Mouse (Mus musculus) yolk sac, embryonic 10.5 days (tissue): ENCODE data around the gene Slc1a4.

Experiments used
- DNase-seq: peaks from one replicate; pipeline ENCODE4 v3.0.0-alpha.2; 2017; ENCODE audit warnings: low spot score

Slc1a4 gene

DNA sequence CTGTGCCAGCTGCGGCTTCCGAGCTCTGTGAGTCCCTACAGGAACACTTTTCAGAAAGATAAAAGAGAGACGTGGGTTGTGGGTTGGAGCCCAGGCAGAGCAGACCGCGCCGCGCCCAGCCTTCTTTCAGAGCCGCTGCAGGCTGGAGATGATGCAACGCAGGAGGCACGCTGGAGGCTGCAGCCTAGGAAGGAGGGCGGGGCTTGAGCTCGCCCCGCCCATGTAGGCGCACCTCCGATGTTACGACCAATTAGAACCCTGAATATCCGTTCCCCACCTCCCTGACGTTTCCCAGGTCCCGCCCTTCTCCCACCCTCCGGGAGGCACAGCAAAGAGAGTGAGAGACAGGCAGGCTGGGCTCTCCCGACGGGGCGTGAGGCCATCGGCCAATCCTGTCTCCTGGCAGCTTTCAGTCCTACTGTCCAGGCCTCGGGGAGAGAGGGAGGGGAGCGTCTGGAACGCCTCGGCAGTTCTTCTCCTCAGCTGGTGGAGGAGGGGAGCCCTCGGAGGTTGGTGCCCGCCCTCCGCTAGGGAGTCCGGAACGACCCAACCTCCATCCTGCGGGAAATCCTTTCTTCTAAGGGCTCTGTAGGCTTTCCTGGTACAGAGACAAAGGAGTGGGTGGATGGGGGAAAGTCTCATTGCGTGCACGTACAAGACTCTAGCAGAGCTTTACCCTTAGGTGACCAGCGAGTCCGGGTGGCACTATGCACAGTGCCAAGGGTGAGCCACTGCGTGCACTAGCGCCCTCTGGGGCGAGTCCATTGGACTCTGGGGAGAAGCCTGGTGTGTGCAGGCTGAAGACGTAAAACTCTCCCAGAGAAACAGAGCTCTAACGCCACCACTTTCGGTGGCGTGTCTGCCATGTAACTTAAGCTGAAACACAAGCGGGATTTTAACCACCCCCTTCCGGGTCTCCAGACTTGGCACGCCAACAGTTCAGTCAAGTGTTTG is at the start of gene Slc1a4:
Gene Slc1a4 (minus strand): TSS at position 153 of the 954 bp plus-strand sequence.
- DNase-seq = peak; percentile 99

DNA sequence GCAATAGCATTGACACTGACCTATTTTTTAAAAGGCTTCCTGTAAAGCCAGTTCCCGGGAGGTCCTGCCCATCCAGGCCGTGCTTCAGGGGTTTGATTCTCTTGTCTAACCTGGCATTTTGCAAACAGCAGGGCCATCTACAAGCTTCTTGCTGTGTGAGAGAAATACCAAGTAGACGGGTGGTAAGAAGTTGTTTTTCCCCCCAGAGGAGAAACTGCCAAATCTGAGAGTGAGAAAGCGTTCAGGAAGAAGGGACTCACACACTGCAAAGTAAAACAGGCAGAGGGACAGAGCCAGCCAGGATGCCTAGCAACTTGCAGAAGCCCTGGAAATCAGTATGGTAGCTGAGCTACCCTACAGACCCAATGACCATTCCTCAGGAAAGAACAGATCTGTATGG is 47.6 kb upstream of the Slc1a4 start:
- no peak for DNase-seq

DNA sequence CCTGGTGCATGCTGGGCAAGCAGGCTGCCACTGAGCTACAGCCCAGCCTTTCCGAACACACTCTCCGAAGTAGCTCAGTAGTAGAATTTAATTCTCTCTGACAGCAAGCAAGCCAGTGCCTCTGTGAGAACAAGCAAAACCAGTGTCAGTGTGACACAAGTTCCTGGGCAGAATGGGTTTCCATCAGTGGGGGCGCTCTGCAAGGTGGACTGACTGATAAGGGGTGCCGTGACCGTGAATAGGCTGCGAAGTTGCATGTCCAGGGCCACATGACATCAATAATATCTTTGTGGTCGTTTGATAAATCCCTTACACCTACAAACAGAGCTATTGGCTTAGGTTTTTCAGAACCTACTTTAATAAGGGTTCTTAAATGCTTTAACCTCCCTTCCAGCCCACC is 44.1 kb upstream of the Slc1a4 start:
- no peak for DNase-seq

DNA sequence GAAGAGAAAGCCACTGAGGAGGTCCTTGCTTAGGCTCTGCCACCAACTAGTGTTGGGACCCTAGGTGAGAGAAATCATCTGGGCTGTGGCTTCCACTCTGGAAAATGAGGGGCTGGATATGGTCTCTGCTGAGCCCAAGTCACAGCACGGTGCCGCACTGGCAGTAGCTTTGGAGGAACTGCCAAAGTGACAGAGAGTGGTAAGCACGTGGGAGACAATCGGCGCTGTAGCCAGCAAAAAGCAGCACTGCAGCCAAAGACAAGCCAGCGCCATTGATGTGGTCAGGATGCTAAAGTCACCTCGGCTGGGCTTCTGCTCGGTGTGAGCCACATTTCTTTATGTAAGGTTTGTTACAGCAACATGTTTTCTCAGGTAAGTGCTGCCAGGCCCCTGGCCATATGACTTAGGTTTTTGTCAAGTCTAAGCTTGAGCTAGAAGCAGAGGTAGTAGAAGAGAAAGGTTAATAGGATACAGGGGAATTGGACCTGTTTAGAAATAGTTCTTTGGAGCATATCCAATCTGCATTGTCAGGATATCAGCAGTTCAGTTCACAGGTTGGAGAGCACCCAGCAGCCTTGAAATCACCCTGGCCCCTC is 40.2 kb upstream of the Slc1a4 start:
- DNase-seq = no peak

DNA sequence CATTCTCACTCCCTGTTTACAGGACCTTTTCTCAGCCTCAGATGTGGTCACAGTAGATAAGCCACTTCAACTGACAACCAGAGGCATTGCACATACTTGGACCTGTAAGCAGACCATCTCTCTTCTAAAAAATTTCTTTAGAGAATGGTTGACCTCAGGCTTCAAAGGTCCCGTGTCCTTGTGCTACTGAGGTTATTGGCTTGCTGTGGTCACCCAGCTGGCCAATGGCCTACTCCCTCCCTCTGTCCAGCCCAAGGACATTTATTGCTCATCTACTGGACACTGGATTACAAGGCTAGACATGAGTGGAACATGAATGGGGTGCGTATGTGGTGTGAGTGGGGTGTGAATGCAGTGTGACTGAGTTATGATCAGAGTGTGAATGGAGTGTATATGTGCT is 38.0 kb upstream of the Slc1a4 start:
- DNase-seq = no peak

DNA sequence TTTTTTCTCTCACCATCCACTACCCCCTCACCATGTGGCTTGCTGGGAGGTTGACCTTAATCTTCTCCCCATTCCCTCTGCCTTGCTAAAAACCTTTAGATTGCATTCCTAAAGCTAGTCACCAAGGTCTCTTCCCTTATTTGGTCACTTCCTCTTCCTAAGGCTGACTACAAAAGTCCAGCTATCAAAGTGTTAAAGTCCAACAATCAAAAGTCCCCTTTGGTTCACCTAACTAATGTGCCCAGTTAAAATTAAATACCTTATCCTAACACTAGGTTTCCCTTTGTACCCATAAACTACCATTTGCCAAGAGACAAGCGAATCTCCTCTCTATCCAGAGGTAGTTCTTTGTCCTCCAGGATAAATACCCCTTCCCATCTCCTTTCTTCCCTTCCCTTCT is 33.9 kb upstream of the Slc1a4 start:
- no peak for DNase-seq

DNA sequence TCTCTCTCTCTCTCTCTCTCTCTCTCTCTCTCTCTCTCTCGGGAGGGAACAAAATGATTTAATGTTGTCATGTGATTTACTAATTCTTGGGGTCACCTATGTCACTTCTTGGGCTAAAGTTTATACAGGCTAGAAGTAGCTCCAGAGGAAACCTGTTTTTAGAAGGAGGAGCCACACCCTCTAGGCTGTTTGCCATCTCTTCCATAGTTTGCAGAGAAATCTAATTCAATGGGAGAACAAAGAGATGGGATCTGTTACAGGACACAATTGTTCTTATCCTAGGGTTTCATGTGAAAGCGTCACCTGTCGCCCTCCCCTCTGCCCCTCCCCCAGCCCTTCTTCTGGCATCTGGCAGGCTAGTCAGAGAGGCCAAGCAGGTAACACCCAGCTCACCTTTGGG is 28.8 kb upstream of the Slc1a4 start:
- DNase-seq = peak; percentile 43

DNA sequence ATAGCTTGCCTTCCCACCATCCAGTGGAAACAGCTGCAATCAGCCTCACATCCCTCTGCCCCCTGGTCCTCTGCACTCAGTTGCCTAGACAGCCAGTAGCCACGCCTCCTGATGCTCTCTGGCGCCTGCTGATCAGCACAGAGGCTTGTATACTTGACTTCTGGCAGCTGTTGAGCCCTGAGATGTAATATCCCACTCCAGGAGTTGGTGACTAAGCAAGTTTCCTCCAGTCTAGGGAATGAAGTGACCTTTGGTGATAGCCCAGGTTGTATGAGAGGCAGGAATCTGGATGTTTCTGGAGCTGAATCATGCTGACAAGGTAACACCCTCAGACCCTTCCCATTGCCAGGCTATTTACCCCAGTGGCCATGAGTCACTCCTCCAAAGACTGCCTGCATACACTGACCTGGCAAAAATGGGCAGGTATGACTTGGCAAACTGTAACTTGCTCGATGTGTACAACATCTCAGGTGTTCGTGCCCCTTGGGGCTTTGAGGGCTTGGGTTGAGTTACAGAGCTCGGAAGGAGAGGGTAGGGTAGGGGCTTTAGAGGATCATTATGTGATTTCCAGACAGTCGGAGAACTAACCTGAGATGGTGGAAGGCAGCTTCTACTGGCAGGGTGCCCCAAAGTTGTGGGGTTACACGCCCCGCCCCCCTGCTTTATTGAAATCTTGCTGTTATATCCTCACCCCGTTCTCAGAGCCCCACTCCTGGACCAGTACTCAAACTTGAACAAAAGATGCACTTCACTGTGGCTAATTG is 25.4 kb upstream of the Slc1a4 start:
- peak; percentile 5 for DNase-seq

DNA sequence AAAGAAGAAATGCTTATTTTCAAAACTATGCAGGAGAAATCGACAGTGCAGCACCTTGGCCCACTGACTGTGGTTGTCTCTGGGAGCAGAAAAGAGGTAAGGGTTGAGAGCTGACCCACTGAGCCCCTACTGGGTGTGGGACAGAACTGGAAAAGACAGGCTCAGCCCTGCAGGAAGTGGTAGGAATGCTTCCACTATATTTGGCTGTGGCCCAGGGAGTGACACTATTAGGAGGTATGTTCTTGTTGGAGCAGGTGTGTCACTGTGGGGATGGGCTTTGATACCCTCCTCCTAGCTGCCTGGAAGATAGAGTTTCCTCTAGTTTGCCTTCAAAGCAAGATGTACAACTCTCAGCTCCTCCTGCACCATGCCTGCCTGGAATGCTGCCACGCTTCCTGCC is 16.0 kb upstream of the Slc1a4 start:
- no peak for DNase-seq

DNA sequence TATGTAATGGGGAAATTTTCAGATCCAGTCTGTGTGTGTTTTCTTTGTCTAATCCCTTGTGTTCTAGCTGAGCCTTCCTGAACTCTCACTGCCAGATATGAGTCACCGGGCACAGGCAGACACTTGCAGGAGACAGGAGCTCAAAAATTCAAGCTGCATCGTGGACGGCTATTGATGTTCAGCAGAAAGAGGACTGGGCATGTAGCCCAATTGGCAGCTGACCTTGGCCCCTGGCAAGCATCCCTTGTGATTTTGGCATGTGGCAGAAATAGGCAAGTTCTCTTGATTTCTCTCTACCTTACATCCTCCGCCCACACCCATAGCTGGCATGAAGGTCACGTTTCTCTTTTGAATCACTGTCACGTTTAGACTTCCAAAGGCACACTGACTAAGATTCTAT is 15.0 kb upstream of the Slc1a4 start:
- no peak for DNase-seq

DNA sequence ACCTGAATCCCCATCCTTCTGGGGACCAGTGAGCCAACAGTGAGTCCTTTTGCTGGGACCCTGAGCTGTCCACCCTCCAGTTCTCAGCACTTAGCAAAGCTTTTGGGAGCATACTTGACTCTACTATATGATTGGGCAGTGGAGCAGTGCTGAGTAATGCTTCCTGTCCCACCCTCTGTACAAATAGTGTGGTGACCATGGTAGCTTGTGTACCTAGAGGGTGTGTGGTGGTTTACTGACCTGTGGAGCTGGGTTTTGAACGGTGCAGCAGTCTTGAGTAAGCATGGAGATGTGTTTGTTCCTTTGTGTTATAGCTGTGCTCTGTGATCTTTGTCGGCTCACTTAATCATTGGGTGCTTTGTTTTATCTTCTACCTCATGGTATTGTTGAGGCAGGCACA is 13.9 kb upstream of the Slc1a4 start:
- no peak for DNase-seq

DNA sequence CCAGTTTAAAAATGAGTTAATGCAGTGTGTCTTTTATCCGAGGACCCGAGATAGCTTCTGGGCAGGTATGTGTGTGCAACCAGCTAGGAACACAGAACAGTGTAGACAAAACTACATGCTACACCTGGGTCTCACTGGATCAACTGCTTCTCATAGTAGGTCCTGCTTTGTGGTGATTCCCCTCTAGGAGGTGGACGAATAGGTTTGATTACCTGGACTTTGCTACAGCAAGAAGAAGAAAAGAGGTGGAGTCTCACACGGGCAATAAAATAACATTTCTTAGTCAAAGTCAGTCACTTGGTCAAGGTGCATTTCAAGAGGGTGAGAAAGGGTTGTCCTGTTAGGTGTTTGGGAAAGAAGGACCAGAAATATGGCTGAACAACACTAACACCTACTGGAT is 11.4 kb upstream of the Slc1a4 start:
- no peak for DNase-seq

DNA sequence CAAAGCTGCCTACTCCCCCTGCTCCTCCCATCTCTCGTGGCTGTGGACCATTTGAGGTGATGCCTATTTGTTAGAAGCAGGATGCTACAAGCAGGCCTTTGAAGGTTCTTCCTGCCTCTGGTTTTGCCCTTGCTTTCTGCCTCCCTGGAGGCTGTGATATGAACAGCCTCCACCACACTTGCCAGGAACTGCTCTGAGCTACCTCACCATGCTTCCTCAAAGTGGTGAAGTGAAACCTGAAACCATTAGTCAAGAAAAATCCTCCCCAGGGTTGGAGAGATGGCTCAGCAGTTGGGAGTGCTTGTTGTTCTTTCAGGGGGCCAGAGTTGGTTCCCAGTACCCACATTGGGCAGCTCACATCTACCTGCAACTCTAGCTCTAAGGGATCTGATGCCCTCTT is 9.1 kb upstream of the Slc1a4 start:
- DNase-seq = no peak

DNA sequence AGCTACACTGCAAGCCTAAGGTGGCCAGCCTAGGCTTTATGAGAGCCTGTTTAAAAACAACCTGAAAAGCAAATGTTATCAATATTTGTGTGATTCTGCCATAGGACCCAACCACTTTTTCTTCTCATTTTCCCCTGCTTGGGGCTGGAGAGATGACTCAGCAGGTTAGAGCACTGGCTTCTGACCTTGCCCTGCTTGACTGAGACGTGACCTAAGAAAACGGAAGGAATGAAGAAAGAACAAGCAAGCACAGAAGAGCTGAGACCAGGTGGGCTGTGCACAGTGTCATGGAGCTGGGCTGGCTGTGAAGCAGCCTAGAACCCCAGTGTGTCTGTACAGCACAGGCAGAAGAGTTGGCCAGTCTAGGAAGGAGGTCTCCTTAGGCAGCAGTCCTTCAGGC is 6.2 kb upstream of the Slc1a4 start:
- no peak for DNase-seq

DNA sequence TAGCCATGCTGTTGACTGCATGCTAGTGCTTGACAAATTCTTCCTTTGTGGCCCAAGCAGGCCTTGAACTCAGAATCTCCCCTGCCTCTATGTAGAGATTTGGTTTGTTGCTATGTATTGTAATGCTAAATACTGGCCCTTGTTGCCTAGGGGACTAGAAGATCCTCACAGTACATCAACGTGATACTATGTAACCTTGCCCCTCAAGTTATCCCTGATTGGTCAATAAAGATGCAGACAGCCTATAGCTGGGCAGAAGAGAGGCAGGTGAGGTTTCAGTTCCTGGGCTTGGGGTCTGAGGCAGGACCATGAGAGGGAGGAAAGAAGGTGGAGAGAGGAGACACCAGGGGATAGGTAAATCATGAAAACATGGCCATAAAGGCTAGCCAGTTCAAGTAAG is 1.8 kb upstream of the Slc1a4 start:
- no peak for DNase-seq

DNA sequence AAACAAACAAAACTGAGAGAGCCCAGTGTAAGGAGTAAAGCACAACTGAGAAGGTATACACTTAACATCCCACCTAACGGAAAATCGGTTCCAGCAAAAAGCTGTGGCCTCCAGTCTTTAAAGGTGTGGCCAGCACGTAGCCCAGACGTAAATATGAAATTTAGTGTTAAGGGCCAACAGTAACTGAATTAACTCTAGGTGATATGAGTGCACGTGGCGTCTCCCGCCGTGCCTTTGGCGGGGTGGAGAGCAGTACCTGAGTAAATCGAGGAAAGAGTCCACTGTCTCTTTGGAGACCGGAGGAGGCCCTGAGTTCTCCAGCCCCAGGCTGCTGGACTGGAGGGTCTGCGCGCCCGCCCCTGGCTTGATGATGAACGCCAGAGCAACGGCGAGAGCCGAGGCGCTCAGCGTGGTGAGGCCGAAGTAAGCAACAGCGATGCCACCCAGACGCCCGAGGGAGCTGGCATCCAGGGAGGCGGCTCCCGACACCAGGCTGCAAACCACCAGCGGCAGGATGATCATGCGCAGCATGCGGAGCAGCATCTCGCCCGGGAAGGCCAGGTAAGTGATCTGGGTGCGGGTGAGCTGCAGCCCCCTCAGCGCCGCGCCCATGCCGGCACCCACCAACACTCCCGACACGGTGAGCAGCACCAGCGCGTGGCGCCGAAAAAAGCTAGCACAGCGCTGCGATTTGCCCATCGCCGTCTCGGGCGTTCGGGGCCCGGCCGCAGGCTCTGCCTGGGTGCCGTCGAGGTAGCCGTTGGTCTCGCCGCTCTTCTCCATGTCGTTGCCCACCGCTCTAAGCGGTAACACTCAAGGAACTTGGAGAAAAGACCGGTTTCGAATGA is 599 bp downstream of the Slc1a4 start:
- no peak for DNase-seq

DNA sequence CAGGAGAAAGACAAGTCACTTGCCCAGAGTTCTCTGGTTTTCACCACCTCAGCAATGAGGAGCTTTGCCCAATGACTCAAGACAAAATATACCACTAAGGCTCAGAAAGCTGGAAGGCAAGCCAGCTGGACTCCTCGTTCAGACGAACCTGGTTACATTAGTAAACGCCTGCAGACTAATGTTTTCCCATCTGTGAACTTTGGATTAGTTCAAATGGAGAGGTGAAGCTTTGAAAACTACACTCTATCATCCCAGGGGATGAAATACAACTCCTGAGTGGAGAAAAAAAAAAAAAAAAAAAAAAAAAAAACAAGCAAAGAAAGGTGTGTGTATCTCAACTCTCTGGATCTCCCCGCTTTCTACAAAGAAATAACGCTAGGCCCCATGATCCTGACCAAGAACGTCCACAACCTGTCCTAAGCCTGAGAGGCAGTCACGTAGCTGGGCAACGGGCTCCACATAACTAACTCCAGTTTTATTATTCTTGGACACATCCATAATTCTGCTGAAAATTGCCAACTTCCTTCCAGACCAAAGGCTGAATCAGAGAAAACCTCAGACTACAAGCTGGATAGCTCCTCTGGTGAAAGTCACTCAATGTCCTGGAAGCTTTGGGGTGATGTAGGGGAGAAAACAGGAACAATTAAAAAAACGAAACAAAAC is 1.4 kb downstream of the Slc1a4 start:
- no peak for DNase-seq

DNA sequence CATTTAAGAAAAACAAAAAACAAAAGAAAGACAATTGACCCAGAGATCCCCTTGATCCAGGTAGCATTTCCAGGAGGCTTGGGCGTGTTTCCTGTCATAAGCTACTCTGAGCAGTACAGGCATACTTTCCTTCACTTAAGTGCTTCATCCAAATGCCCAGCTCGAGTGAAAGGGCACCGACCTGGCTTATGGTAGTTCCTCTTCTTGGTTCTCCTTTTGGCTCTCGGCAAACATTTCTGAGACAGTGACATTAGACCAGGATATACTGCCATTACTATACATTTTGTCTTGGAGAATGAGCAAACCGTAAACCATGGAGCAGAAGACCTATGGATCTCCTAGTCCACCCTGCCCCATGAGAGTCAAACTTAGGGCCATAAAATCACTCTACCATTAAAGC is 2.8 kb downstream of the Slc1a4 start:
- DNase-seq = no peak

DNA sequence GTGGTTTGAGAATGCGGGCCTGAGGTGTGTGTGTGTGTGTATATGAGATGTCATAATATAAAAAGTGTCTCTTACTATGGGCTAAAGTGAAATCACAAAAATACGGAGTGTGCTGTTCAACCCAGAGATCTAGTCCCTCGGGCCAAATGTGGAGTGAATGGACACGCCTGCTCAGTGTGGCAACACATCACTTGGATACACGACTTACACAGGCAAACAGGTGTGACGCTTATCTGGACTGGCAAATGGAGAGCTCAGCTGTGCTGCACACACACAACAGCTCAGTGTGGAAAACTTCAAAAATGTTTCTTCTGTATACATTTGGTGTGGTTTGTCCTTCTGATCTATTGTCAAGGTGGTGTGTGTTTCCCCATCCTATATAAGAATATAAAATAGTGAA is 3.7 kb downstream of the Slc1a4 start:
- DNase-seq = no peak

DNA sequence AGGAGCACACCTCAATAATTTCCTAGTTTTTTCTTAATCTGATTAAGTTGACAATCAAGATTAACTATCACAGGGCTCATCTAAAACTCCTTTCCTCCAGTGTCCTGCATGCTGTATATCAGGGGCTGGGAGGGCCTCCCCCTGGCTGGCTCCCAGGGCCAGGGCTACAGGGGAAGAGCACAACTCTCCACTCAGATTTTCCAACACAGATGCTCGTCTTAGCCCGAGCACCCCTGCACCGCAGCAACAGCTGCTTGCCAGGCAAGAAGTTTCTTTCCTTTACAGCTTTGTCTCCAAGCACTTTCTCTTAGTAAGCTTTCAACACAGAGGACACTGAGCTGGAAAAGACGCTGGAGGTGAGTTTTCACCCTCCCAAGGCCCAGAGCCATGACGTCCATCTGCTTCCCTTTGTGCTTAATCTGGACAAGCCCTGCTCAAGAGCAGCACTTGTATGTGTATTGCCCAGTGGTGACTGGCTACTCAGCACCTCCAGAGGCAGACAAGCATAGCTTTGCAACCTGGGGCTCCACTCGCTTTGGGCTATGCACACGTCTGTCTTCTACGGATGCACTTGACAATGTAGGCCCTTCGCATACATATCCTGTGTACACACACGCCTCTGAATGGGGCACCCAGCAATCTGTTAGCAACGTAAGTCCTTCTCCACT is 6.1 kb downstream of the Slc1a4 start:
- DNase-seq = no peak
